Mouse (Mus musculus) c-Kit-positive CD71-positive TER-119-negative erythroid progenitor cells, embryonic 14.5 days (primary cell): Measurements from ENCODE around the gene Acvrl1.

Source experiments
- DNase-seq: peaks from one replicate; pipeline ENCODE4 v3.0.0-alpha.2; 2013; ENCODE audit warnings: low read depth

The Acvrl1 gene

DNA sequence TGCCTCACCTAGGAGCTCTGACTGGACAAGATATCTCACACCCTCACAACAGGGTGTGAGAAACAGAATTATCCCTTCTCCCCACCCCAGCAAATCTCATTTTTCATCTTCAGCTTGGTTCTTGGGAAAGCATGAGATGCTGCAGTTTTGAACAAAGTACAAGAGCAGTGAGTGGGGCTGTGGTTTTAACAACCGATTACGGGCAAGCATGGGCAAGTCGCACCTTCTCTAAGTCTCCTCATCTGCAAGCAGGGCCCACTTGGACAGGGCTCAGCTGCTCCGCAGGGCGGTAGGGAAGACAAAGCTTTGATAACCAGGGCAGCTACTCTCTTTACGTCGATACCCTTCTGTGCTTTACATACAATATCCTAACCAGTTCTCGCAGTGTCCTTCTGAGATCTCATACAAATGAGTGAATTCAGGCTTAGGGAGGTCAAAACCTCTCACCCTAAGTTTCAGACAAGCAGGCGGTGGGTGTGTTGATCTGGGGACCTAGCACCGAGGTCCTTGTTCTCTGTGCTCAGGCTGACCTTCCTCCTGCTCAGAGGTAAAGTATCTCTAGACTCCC lies 42.2 kb downstream of the Acvrl1 start:
- DNase-seq = no peak

DNA sequence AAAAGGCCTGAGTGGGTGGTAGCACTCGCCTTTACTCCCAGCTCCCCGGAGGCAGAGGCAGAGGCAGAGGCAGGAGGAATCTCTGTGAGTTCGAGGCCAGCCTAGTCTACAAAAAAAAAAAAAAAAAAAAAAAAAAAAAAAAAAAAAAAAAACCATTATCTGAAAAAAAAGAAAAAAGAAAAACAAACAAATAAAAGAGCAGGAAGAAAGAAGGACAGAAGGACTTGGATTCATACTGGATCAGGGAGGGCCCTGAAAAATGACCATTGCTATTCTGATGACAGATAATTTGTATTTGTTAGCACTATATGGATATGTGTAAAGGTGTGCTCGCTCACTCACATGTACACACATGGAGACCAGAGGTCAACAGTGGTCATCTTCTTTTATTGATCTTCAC lies 43.0 kb downstream of the Acvrl1 start:
- no peak for DNase-seq

DNA sequence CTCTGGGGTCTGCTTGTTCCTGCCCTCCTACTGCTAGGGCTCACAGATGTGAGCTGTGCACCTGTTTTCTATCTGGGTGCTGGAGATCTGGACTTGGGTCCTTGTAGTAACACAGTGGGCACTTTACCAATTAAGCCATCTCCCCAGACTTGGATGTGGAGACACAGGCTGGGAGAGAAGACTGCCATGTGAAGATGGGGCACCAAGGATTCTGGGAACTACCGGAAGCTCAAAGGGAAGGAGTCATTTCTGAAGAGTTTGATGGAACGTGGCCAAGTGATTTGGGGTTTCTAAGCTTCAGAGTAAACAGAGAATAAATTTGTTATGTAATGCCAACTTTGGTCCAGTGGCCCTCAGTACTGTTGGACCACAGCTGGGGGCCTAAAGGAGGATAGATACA lies 43.7 kb downstream of the Acvrl1 start:
- no peak for DNase-seq

GRCm38 (mm10) chr15:101173421-101174211 lies 45.3 kb downstream of the Acvrl1 start, which contains the start of gene Acvr1b:
Gene Acvr1b (plus strand): TSS chr15:101174067.
- DNase-seq = peak; percentile 72

DNA sequence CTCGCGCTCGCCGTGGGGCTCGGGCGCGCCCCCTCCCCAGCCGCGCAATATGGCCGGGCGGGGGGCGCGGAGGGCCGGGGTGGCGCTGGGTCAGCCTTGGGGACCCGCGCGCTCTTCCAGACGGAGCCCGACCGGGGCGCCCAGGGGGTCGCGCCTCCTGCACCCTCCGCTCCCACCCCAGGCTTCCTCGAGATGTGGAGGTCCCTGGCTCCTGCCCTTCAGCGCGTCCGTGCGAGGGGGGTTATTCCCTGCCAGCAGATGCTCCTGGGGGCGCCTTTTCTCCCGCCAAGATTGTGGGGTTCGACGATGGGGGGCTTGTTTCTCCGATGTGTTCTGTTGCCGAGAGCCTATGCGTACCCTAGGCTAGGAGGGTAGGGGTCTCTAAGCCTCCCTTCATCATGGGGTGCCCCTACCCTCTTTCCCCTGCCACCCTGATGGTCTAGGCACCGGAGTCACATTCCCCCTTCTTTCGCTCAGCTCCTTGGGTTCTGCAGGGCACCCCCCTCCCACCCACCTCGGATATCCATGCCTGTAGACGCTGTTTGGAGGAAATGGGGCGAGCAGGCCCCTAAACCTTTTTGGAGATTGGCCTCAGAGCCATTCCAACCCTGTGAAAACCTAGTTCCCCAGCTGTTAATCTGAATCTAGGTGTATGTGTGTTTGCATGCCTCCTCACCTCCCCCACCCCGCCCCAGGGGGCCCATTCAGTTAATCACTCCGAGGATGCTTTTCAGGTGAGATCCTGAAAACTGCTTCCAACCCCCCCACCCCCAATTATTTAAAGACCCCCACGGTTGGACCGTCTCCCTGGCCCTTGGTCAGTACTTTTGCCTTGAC lies 46.2 kb downstream of the Acvrl1 start:
- DNase-seq = no peak

GRCm38 (mm10) chr15:101175131-101175460 lies 46.8 kb downstream of the Acvrl1 start:
- no peak for DNase-seq

GRCm38 (mm10) chr15:101175613-101176283 lies 47.4 kb downstream of the Acvrl1 start:
- DNase-seq = no peak

- DNase-seq = no peak
Observed at GRCm38 (mm10) chr15:101176284-101176680, 48.0 kb downstream of the Acvrl1 start.

GRCm38 (mm10) chr15:101176795-101177691 lies 48.7 kb downstream of the Acvrl1 start:
- no peak for DNase-seq

- DNase-seq = no peak
Observed at GRCm38 (mm10) chr15:101180363-101181105, 52.2 kb downstream of the Acvrl1 start.

DNA sequence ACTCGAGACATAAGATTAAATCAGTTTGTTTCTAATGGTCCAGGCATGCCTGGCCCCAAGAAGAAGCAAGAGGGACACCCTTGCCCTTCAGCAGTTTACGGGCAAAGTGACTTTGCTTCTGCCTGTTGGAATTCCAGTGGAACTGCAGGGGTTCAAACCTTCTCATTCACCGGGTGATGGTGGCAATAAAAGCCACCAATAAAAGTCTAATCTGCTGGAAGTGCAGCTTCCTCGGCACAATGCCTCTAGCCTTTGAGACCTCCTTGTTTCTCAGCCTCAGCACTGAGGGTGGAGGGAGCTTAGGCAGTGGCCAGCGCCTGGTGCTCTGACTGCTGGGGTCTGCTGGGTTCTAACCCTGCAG lies 52.8 kb downstream of the Acvrl1 start:
- no peak for DNase-seq

DNA sequence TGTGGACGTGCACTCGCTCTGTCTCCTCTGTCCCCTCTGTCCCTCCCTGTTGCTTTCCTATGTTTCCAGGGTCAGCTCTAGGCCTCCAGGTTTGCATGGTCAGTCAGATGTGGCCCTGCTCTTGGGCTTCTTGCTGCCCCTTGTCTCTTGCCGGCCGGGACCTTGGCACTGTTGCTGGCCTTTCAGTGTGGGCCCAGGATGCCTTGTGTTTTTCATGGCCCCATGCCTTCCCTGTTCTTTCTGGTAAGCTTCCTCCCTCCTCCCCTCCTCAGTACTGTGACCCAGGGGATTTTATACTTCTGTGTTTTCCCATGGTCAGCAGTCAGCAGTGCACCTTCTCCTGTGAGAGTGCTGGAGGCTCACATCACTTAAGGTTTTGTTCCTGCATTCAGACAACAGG lies 53.2 kb downstream of the Acvrl1 start:
- DNase-seq = no peak

DNA sequence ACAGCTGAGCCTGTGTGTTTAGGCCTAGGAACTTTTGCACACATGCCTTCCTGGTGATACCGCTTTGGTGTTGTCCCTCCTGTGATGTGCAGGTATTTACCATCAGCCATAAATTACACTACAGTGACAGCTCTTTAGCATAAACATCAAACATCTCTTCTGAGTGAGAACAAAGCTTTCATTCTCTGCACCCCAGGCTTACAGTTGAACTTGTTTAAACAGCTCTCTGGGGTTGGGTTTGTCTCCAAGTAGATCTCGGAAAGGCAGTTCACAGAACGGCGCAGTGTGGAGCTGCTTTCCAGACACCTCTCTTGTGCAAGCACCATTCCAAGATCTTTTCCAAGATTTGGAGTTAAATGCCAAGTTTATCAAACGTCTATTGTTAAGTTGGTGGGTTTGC lies 54.4 kb downstream of the Acvrl1 start:
- no peak for DNase-seq

GRCm38 (mm10) chr15:101184300-101184699 lies 56.0 kb downstream of the Acvrl1 start:
- no peak for DNase-seq

- DNase-seq = no peak
Observed at GRCm38 (mm10) chr15:101185549-101185948, 57.2 kb downstream of the Acvrl1 start.

DNA sequence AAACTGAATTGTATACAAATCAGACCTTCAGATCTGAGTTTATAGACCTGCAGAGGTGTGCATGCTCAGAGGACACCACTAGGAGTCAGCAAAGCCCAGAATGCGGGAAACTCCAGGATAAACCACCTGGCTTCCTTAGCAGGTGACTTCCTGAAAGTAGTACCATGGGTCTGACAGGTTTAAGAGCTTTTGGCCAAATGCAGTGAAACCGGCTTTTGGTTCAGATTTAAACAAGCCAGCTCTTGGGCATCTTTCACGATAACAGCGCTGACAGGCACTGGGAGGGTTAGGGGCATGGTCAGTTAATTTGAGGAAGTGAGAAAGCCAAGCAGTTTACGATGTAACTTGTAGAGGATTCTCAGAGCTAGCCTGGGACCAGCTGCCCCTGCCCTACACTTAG lies 59.6 kb downstream of the Acvrl1 start:
- DNase-seq = no peak

GRCm38 (mm10) chr15:101189981-101190761 lies 61.8 kb downstream of the Acvrl1 start:
- DNase-seq = no peak

GRCm38 (mm10) chr15:101190762-101191150 lies 62.4 kb downstream of the Acvrl1 start:
- DNase-seq = no peak

GRCm38 (mm10) chr15:101191459-101192259 lies 63.3 kb downstream of the Acvrl1 start:
- DNase-seq = no peak
